Mouse (Mus musculus) B cell, adult 2 months (primary cell): ENCODE results near the gene Tob1.
A peak's percentile ranks its signal among the peaks of the same experiment; 100 is the strongest.

ENCODE experiments used
- DNase-seq, 2 experiments: peaks; one replicate each; pipeline ENCODE4 v3.0.0; 2022

Tob1 gene

GRCm38 (mm10) chr11:94211124-94211603 lies at the start of gene Tob1:
Gene Tob1, plus strand, starts transcription at chr11:94211454.
- peak; percentile 96 to 97 for DNase-seq

GRCm38 (mm10) chr11:94161867-94162581 lies 49.2 kb upstream of the Tob1 start:
- no peak for DNase-seq

GRCm38 (mm10) chr11:94163005-94163767 lies 48.1 kb upstream of the Tob1 start:
- no peak for DNase-seq

GRCm38 (mm10) chr11:94165745-94166144 lies 45.5 kb upstream of the Tob1 start:
- no peak for DNase-seq

- DNase-seq: no peak
Measured at GRCm38 (mm10) chr11:94168238-94168637, 43.0 kb upstream of the Tob1 start.

- no peak for DNase-seq
Measured at GRCm38 (mm10) chr11:94169596-94169995, 41.7 kb upstream of the Tob1 start.

- DNase-seq: no peak
Measured at GRCm38 (mm10) chr11:94171691-94172090, 39.6 kb upstream of the Tob1 start.

- no peak for DNase-seq
Measured at GRCm38 (mm10) chr11:94172186-94172585, 39.1 kb upstream of the Tob1 start.

GRCm38 (mm10) chr11:94173726-94174146 lies 37.5 kb upstream of the Tob1 start:
- no peak for DNase-seq

- DNase-seq: no peak
Measured at GRCm38 (mm10) chr11:94175288-94175687, 36.0 kb upstream of the Tob1 start.

- DNase-seq: no peak
Measured at GRCm38 (mm10) chr11:94175694-94176093, 35.6 kb upstream of the Tob1 start.

- DNase-seq: no peak
Measured at GRCm38 (mm10) chr11:94177841-94178585, 33.2 kb upstream of the Tob1 start.

GRCm38 (mm10) chr11:94179768-94180167 lies 31.5 kb upstream of the Tob1 start:
- no peak for DNase-seq

GRCm38 (mm10) chr11:94180194-94180593 lies 31.1 kb upstream of the Tob1 start:
- DNase-seq: no peak

GRCm38 (mm10) chr11:94181694-94182093 lies 29.6 kb upstream of the Tob1 start:
- DNase-seq: no peak

GRCm38 (mm10) chr11:94182711-94183110 lies 28.5 kb upstream of the Tob1 start:
- DNase-seq: no peak

- no peak for DNase-seq
Measured at GRCm38 (mm10) chr11:94183120-94183519, 28.1 kb upstream of the Tob1 start.

GRCm38 (mm10) chr11:94183671-94184070 lies 27.6 kb upstream of the Tob1 start:
- no peak for DNase-seq

- no peak for DNase-seq
Measured at GRCm38 (mm10) chr11:94189579-94189978, 21.7 kb upstream of the Tob1 start.

- no peak for DNase-seq
Measured at GRCm38 (mm10) chr11:94190665-94191064, 20.6 kb upstream of the Tob1 start.

GRCm38 (mm10) chr11:94193109-94193508 lies 18.1 kb upstream of the Tob1 start:
- no peak for DNase-seq

GRCm38 (mm10) chr11:94196311-94196710 lies 14.9 kb upstream of the Tob1 start:
- DNase-seq: no peak

- no peak for DNase-seq
Measured at GRCm38 (mm10) chr11:94198405-94199146, 12.7 kb upstream of the Tob1 start.
